Mouse (Mus musculus): Measurements from ENCODE around the gene Sox5.

The Sox5 gene

DNA sequence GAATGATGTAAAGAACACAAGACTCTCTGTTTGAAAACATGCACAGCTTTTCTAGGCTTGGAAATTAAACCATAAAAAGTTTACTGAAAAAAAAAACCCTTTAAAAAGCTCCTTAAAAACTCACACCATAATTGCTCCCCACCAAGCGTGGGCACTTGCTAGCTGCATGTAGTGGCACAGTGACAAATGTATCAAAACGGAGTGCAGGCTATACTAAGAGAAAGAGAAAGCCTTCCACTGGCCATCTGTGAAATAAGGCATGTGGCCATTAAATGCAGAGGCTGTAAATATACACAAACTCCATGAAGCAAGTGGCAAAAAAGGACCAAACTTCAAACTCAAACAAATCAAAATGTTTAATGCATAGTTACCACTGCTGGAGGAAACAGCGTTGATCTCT, 927.7 kb downstream of the Sox5 start:
- DNase-seq (ENCODE audit: low spot score): no peak

DNA sequence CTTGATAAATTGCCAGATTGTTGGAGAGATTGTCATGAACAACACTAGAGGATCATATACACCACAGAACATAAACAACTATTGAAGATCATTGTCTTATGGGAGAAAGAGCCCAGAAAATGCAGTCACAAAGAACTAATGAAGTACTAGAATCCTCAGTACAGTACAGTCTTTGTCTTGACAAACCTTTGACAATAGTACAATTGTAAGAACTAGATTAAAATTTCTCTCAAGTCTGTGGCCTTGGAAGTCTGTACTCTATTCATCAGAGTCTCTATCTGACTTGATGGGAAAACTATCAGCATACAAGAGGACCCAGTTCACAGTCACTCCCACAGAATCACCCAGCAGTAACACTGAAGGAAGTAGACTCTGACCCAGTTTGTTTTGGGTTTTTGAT, 936.0 kb downstream of the Sox5 start:
- DNase-seq (ENCODE audit: low spot score): no peak

DNA sequence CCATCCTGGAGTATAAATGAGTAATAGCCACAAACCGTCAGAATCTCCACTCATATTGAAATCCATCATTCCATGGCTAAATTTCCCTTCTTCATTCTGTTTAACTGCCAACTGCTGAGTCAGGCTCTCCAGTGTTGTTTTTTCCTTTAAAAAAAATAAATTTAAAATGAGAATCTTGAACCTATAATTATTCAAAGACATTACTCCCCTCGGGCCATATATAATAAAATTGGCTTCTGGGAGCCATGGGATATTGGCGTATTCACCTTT, 937.1 kb downstream of the Sox5 start:
- DNase-seq (ENCODE audit: low spot score): no peak

DNA sequence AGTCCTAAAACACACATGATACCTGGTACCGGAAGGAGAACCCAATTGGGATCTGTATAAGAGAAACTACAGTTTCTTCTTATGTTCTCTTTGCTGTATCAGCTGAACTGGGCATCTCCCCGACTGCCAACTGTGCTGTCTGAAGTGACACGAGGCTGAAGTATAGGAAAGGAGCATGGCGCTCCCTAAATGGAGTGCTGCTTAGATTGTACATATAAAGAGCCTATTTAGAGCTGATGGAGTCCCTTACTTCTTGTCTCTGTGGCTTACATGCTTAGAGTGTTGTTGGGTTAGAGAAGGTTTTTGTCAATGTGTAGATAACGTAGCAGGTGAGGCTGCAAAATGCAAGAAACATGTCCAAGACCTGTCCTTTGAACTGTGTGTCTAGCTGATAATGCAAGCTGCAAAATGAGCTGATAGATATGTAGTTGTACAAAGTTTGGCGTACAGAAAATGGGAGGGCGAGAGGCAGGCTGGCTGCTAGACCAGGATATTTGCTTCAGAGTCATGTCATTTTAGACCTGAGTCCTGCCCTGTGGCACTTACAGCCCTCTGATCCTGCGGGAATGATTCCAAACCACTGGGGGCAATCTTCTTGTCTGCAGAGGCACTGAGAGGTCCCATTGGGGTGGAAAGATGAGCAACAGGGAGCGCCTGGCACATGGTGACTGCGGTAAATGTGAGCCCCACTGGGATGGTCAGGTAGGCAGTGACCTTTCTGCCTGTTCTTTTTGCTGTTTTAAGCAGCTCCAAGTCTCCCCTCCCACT, 937.7 kb downstream of the Sox5 start:
- peak; percentile 26 for DNase-seq (ENCODE audit: low spot score)

DNA sequence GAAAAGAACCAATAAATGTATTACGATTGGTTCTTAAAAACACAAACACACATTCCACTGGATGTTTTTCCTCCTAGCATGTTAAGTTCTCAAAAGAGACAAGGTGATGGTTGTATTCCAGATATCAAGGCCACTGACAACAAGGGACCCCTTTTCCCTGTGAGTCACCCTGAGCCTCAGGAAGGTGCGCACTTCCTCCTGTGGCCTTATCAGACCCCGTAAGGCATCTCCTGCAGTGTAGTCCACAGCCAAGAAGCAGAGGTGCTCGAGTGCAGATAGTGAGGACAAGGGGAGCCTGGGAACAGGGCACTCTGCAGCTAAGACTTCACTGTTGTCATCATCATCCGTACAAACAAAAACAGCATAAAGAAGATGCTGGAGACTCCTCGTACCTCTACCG, 939.8 kb downstream of the Sox5 start:
- no peak for DNase-seq (ENCODE audit: low spot score)

DNA sequence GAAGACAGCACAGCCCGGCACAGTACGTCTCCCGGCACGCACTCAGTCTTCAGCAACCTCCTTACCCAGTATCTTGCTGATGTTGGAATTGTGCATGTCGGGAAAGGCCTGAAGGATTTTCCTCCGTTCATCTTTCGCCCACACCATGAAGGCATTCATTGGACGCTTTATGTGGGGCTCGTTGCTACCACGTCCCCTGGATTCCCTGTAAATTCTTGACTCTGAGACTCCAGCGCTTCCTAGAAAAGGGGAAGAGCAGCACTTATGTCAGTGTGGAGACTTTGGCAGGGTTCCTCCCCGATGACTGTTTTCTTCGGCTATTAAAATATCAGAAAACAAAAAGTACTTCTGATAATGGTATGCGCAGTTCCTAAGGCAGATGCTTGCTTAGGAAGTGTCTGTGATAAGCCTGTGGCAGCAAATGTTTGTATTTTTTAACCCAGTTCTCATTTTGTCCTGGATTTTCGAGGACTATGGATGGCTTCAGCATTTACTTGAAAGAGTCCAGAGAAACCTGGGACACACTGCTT, 940.6 kb downstream of the Sox5 start:
- no peak for DNase-seq (ENCODE audit: low spot score)

DNA sequence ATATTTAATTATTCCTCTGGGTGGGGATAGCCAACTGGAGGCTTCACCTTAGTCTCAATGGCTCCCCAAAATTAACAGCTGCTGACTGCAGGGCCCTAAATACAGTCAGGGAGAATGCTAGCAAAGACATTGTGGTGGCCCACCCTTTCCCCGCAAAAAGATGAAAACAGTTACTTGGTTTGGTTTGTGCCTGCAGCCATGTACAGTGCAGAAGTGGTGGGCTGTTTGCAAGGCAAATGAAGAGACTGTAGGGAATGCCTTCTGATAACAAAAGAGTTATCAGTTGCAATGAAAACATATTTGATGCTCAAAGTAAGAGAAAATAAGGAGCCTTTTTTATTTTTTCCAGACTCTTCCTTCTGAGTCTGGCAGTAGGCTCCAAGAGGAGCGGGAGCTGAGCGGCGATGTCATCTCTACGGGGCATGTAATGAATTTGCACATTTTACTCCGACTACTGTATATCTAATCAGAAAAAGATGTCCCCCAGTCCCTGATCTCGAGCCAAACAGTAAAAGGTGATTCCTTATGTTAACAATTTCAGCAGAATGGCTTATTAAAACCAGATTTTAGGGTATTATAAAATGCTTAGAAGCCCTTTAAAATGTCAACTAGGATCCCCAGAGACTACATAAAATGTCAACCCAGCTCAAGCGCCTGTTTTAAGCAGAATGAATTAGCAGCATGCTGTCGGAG, 943.2 kb downstream of the Sox5 start:
- no peak for DNase-seq (ENCODE audit: low spot score)

DNA sequence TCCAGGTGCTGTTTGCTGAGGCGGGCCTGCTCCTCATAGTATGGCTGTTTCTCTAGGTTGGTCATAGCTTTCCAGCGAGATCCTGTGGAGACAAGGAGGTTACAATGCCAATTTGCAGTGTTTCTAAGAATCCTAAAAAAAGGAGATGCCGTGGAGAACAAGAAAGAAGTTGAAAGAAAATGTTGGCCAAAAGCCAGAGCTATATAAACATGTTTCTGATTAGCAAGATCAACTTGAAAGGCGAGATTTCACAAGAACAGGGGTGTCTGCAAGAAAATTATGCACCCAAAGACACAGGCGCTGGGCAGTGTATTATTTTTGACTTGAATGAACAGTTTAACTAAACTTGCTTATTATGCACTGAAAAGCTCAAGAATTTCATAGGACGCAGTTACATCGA, 946.4 kb downstream of the Sox5 start:
- no peak for DNase-seq (ENCODE audit: low spot score)

DNA sequence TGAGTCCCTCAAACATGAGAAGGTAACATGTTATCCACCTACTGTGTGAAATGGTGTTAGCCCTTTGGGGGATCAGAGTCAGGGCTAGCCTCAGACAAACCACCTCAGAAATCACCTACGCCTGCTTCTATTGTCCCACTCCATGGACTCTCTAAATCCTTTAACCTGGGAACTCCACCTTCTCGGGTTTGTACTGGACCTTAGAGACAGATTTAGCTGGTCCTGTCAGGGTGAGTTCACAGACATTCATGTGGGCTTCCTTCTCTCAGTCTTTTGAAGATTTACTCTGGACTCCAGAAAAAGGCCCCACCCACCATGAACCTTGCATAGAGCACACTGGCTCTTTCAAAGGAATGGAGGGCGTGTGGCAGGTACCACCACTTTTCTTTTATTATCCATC, 947.8 kb downstream of the Sox5 start:
- DNase-seq (ENCODE audit: low spot score): no peak

DNA sequence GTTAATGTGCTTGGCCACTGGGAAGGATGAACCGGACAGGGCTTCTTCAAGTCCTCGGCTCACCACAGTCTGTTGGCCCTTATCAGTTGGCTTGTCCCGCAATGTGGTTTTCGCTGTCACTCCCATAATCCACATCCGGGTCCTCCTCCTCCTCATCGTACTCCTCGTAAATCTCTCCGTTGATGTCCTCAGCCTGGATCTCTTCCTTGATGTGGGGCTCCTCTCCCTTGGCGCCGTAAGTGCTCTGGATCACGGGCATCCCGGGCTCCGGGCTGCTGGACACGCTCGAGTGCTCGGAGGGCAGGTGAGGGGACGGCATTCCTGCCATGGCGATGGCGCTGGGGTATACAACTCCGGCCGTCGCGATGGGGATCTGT, 948.6 kb downstream of the Sox5 start:
- DNase-seq (ENCODE audit: low spot score): peak; percentile 61

DNA sequence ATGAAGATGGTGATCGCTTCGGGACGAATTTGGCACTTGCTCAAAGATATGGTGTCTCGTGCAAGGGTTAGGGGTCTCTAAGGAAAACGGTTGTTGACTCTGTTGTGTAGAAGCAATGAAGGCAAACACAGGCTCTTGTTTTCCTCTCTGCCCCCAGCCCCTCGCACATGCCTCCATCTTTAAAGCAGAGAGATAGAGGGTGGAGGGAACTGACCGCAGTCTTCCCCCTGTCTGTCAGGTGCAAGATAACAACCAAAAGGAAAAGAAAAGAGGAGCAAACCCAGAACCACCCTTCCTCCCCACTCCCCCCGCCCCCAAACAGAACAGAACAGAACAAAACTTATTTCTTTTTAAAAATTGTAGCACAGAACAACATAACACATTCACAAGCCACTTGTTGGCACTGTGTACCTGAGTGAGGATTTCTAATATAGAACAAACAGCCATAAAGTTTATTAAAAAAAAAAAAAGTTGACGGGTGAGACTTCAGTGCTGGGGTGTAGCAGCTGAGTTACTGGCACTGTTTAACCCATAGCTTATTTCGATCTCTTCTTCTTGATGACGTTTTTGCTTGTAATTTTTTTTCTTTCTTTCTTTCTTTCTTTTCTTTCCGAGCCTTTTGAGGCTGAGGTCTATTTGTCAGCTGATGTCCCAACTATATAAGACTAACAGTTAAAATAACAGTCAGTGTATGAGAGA, 949.1 kb downstream of the Sox5 start:
- peak; percentile 31 for DNase-seq (ENCODE audit: low spot score)

DNA sequence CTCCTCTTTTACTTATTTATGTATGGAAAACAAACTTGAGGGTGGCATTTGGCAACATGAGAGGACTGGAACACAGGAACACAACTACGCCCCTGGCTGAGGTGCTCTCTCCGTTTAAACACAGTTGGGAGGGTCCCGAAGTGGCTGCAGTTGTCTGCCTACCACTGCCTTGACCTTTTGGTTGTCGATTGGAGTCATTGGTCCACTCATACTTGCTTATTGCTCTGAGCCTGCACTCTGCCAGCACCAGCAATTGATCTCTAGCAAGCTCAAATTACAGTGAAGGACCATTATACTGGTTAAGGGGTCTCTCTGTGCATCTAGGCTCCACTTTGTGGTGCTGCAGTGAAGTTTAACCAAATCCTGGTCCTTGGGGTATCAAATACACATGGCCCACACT, 950.5 kb downstream of the Sox5 start:
- no peak for DNase-seq (ENCODE audit: low spot score)

DNA sequence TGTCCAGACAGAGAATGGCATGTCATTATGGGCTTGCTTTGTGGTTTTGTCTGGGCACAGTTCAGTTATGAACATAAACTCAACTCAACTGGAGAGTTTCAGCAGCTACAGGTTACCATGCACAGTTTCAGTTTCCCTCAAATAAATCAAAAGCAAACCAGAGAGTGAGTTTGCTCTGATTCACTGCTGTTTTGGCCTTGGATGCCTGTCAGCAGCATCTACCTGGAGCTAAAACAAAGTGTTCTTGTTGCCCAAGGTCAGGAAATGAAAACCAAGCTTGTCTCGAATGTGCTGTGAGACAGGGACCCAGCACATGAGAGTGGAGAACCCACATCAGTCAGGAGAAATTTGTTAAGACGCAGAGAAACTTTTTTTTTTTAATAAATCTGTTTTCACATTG, 951.6 kb downstream of the Sox5 start:
- DNase-seq (ENCODE audit: low spot score): no peak

DNA sequence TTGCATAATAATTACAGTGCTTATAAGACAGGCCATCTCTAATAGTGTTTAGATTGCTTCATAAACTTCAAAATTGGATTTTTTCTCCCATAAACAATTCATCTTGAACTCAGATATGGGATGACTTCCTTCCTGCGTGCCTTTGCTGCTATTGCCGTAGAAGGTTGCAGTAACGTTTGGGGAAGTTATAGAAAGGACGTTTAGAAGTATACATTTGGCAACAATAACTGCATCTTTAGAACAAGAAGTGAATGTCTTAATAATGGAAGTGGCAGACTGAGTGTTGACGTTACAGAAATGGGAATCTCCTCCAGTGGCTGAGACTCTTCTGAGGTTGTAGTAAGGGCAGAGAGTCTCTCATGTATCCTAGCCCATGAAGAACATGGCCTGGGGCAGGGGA, 955.0 kb downstream of the Sox5 start:
- no peak for DNase-seq (ENCODE audit: low spot score)

DNA sequence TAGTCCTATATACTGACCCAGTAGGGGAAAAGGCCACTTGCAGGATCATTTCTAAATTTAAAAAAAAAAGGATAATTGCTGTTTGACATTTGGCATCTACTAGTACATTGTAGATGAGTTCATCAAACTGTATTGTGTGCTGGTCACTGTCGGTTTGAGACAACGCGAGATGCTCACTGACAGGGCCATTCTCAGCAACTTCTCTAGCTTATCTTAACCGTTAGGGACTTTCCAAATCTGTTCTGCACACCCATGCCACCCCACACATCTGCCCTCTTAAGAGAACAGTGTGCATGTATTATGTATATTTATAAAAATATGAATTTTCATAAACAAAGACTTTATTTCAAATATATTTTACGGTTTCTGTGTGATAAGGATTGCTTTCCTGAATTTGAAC, 955.8 kb downstream of the Sox5 start:
- DNase-seq (ENCODE audit: low spot score): no peak

DNA sequence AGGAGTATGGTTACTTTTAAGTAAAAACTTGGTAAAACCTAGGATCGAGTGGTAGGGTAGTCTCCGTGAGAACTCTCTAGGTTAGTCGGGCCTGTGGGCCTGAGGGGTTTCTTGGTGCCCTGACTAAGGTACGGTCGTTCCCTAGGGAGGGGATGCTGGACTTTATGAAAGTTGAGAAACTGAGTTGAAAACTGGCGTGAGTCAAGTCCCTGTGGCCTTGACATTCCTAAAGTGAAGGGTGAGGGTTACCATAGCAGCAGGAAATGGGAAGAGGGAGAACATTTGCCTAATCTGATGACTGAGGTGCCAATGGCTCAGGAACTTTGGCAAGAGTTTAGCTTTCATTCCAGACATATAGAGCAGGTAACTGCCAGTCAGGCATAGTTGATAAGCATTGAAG, 956.7 kb downstream of the Sox5 start:
- DNase-seq (ENCODE audit: low spot score): no peak

DNA sequence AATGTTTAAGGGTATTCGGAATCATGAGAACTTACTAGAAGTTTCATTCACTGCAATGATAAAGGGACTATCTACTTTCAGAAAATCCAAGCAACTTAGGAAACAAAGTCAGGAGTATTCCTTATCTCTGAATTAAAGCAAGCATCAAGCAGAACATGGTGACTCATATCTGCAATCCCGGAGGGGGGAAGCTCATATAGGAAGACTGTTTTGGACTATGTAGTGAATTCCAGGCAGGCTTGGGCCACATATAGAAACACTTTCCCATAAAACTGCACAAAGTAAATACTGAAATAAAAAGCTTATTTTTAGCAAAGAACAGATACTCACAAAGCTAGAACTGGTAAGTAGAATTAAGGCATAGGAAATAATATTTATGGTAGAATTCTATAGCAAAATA, 993.3 kb downstream of the Sox5 start:
- DNase-seq (ENCODE audit: low spot score): no peak

DNA sequence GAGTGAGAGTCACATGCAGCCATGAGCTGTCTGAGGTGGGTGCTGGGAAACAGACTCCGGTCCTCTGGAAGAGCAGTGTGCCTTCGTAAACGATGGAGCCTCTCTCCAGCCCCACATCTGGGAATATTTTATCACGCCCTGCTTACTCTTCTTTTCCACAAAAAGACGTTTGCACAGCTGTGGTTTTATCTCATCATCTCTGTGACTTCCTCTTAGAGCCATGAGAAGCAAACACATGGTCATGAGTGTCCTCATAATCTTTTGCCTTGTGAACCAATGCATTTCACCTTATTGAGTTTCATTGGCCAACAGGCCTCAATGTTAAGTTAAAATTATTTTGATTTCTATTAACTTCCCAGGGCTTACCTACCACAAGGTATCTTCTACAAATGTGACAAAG, 994.4 kb downstream of the Sox5 start:
- DNase-seq (ENCODE audit: low spot score): no peak

DNA sequence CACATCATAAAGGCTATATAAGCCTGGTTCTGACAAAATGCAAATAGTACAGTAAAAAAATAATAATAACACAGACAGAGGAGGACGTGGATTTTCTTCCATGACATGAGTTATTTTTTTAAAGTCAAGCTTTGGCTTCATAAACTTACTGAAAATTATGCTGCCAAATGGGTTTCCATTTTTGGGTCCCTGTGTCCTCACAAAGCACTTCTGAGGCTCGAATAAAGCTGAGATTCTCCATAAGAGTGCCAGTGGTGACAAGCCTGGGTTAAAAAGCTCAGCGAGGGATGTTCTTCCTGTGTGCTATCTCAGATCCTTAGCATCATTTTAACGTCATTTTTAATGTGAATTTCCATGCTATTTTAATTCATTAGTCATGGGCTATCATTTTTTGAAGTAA, 996.1 kb downstream of the Sox5 start:
- DNase-seq (ENCODE audit: low spot score): no peak

Data from c-Kit-positive CD71-positive TER-119-positive erythroid progenitor cells, embryonic 14.5 days (primary cell).